Mouse (Mus musculus) brain, embryonic 14.5 days (tissue): ENCODE data around the gene Bmpr1b. TPM values are rescaled to one million over a fixed set of nuclear protein-coding genes. Genes with fewer than 3 reads are reported as not detected.

Source experiments
- DNase-seq: peaks from one replicate; pipeline ENCODE4 v3.0.0-alpha.2; 2011; ENCODE audit warnings: low read depth
- CTCF ChIP-seq: fragments of 200-500 bp; IDR thresholded peaks from 2 replicates; pipeline ENCODE4 v1.5.1; 2012; ENCODE audit warnings: inconsistent platforms, mild to moderate bottlenecking, moderate library complexity, borderline replicate concordance; ENCODE audit not compliant: insufficient read depth, insufficient read length; ENCODE audit errors: extremely low read depth
- POLR2A ChIP-seq: fragments of 200-500 bp; IDR thresholded peaks from 2 replicates; pipeline ENCODE4 v1.6.1; 2012; ENCODE audit warnings: mild to moderate bottlenecking, inconsistent platforms, borderline replicate concordance; ENCODE audit not compliant: poor library complexity, insufficient read depth, insufficient read length, severe bottlenecking; ENCODE audit errors: extremely low read depth
- polyA plus RNA-seq: library from polyadenylated mRNA; depleted of rRNA; stranded (reverse); fragments of >200 nt; gene quantifications from 2 replicates; pipeline ENCODE4 v1.2.3, GENCODE M21; 2012

Bmpr1b gene
- polyA plus RNA-seq, 1 experiment, result 2.9 TPM

DNA sequence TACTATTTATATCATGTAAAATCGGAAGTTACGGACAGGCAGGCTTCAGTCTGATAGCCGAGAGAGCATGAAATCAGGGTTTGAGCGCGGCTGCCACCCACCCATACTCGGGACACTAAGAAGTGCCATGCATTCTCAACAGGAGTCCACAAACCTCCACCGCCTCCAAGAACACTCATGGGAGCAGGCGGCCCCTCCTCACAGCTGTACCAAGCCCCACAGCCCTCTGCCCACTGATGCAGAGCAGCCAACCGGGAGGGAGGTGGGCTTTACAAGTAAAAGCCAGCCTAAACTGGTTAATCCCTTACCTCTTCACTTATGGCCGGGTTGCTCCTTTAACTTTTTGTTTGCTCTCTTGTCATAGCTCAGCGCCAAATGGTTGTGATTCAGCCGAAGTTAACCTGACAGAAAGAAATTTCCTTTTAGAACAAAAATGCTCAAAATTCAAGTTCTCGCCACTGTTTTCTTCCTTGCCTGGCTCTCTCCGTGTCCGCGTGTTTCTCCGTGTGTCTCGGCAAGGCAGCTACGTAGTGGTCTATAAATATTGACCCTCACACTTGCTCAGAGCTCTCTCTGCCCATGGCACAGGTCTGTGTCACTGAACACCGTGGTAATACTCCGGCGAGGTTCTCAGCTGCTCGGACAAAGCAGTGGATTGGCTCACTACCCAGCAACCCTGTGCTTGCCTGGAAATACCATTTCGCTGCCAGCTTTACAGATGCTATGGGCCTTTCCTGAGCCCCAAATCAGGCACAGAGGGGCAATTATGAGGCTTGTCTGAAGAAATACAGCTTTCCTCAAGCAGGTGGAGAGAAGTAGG, 187.4 kb downstream of the Bmpr1b start:
- TF ChIP-seq CTCF (no peak), POLR2A (no peak)
- DNase-seq, result peak; percentile 52

DNA sequence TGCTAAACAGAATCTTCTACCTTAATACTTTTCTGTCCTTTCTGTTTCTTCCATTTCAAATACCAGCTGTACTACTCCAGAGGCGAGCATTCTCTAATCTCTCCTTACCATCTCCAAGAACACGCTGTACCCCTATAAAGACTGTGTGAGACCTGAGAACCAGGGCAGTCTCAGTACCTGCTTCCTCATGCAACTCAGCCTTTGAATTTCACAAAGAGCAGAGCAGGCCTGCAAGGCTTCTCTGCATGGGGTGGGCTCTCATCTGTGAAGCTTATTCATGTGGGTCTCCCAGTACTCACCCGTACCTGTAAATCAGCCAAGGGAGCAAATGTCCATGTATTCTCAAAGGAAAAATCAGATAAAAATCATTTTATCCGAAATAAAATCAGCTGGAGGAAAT, 203.0 kb downstream of the Bmpr1b start:
- TF ChIP-seq POLR2A (no peak), CTCF (no peak)
- DNase-seq, result no peak

DNA sequence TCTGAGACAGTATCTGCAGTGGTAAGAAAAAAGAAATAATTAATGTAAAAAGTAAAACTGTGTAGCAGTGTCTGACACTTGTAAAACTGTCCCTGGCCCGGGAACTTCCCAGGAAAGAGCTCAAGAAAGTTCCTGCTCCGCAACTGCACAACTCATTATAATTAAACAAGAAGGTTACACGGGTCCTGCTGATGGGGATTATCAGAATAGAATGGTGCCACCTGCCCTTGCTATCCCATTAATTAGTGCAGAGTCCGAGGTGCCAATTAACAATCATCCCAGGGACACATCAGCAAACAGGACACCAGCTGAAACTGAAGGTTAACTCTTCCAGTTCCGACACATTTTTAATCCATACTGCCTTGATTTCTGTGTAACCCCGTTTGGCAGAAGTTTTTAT, 216.3 kb downstream of the Bmpr1b start:
- TF ChIP-seq CTCF, result no peak
- no peak for TF ChIP-seq POLR2A
- peak; percentile 87 for DNase-seq

DNA sequence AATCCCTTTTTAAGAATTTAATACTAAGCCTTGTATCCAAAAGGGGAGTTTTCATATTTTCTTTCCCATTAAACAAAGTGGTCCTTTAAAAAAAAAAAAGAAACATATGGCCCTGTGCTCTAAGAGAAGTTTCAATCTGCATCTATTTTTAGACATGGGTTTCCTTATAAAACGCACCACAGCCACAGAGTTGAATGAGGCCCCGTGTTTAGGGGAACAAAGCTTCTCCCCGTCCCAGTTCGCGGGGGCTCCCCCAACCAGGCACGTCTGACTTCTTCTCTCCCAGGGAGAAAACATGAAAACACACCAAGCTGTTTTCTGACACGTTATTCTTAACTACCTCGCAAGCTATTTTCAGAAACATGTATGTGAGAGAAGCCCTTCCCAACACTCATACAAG, 218.6 kb downstream of the Bmpr1b start:
- DNase-seq, result no peak
- TF ChIP-seq CTCF (no peak), POLR2A (no peak)

DNA sequence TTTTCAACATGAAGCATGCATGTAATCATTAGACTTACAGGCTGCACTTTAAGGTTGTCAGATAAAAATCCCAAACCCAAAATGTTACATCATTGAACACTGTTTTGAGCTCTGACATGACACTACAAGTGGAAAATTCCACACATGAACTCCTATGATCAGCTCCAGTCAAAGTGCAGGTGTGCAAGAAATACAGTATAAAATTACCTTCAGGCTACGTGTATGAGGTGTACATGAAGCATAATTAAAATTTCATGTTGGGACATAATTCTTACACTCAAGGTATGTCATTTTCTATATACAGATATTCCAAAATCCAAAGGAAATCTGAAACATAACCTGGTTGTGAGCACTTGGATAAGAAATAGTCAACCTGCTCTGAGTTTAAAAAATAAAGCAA, 220.7 kb downstream of the Bmpr1b start:
- no peak for DNase-seq
- TF ChIP-seq POLR2A (no peak), CTCF (no peak)

DNA sequence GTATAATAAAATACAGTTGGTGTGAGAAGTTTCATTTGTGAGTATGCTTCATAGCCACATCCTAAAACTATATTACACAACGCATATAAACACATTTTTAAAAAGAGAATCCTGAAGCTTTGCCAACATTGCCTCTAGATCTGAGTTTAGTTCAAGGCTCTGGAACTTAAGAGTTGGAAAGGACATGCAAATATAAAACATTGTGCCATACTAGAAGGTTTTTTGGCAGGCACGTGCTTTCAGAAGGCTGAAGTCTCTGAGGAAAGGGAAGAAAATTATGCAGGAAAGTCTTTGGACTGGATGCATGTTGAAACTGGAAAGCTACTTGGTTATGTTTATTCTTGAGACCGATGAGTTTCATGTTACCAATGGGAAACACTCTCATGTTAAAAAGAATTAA, 221.1 kb downstream of the Bmpr1b start:
- TF ChIP-seq POLR2A (no peak), CTCF (no peak)
- no peak for DNase-seq

DNA sequence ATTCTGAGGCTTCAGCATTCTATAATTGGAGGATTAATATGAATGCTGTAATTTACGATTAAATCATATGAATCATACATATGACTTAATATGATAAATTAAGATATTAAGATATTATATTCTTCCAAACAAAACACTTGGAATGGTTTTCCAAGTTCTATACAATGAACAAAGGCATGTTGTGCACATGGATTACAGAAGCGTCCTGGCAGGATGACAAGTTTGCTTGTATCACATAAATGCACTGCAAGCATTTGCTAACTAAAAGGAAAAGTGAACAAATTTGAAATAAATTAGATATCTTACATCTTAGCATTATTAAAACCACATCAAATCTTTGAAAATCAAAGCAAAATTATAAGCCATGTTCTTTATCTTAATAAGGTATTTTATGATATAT, 222.4 kb downstream of the Bmpr1b start:
- peak; percentile 73 for DNase-seq

DNA sequence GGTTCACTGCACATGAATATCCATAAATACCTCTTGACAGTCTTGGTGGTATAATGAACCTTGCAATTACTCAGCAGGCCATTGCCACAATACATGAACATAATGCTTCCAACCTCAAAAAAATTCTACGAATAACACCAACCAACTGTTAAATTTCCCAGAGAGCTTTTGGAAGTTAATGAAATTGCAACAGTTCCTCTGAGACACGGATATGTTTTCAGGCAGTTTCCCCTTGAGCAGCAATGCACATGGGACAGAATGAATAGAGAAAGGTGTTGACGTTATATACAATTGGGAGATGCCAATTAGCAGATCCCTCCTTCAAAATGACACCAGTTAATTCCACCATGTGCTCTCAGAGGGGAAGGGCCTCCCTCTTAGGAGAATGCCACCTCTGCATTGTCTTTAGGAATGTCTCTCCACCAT, 225.9 kb downstream of the Bmpr1b start:
- peak; percentile 88 for DNase-seq
- no peak for TF ChIP-seq POLR2A
- TF ChIP-seq CTCF, result no peak

More for the DNA sequence above, 222.4 kb downstream of the Bmpr1b start:
- TF ChIP-seq POLR2A, result no peak
- no peak for TF ChIP-seq CTCF

DNA sequence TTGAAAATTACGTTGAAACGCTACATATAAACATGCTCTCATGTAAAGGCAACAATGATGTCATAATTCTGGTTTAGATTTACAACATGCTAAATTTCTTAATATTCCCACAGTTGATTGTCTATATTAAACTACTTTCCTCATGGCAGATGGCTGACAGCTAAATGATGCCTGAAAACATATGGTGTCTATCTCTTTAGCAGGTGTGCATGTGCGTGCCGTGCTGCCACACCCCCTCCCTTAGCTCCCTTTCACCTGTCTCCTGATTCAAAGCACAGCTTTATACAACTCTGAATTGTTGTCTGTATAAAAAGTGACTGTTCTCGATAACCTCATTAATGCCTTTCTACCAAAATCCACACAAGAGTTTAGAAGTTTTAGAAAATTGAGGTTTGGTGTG, 229.0 kb downstream of the Bmpr1b start:
- no peak for TF ChIP-seq CTCF
- no peak for TF ChIP-seq POLR2A
- DNase-seq, result peak; percentile 54

DNA sequence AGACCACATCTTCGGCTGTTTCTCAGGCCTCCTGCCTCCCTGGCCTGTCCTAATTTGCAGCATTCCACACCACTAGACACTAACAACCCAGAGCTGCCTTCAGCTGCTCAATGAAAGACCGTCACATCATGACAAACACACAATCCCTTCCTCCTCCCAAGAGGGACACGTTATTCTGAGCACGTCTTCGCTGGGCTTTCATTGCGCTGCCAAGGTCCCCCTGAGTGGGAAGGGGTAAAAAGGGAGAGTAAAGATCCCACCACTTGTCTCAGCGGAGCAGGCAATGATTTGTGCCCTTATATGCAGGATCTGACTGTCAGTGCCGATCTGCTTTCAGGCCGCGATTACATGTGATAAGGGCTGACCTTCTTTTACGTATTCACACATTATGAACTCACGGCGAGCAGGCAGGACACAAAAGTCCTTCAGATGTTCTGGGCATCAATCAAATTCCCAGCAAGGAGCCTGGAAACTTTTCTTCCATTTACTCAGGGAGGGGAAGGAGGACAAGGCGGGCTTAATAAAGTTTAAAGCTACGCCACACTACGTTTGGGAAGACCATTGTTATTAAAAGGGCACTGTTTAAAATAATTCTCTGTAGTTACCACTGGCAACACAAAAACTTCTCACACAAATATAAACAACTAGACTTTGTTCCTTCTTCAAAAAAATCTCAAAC, 232.5 kb downstream of the Bmpr1b start:
- TF ChIP-seq CTCF, result no peak
- TF ChIP-seq POLR2A, result no peak
- peak; percentile 95 for DNase-seq

DNA sequence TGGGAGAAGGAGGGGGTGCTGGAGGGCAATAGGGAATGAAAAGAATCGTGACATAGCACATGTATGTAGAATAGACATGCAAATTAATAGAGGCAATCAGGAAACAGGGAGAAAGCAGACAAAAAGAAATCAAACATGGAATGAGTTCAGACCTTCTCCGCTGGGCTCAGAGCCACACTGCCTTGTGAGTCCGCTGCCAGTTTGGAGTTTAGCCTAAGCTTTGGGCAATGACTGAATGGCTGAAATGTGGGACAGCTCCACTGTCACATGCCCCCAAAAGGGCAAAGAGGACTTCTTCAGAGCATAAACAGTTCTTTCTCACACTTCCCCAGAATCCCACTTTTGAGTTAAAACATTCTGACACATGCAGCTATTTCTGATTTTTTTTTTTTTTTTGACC, 236.3 kb downstream of the Bmpr1b start:
- TF ChIP-seq POLR2A (no peak), CTCF (no peak)
- DNase-seq, result peak; percentile 93

DNA sequence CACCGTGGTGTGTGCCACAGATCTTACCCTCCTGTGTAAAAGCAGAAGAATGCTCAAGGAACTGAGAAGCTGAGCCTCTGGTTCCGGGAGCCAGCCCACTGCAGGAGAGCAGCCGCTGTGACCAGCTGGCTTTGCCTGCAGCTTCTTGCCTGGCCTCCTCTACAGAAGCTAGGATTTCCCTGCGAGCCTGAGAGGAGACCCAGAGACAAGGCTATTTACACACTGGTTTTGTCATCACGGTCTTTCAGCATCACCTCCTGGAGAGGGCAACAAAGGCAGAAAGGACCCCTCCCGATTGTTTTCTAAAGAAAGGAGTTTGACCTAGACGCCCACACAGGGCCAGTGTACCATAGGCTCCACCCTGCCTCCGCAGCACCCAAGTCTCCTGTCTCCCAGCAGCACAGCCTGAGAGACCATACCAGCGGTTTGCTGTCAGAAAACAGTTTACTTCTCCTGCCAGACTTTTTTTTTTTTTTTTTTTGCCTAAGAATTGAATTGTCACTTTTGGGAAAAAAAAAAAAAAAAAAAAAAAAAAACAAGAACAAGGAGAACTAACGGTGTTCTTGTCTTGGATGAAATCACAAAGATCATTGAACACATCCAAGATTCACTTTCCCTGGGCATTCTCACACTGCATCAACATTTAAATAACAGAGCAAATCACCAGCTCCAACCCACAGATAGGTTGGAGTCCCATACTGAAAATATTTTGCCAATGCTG, 237.7 kb downstream of the Bmpr1b start:
- DNase-seq, result peak; percentile 73
- TF ChIP-seq CTCF (no peak), POLR2A (no peak)
